Mouse (Mus musculus) hematopoietic stem cell, adult 5-6 weeks (primary cell): ENCODE results near the gene Col20a1. TPM values are rescaled to one million over a fixed set of nuclear protein-coding genes. Genes with fewer than 3 reads are reported as not detected.

Experiments
- ATAC-seq, 2 experiments: fragments of 125-278 bp in 1 of 2; replicated peaks in 1 of 2; 2 replicates each; pipeline ENCODE4 v1.8.0; 2016 to 2017; ENCODE audit warnings: inconsistent platforms in 2 of 2, mild to moderate bottlenecking in 2 of 2, moderate number of reproducible peaks in 2 of 2, low read depth in 1 of 2, moderate TSS enrichment in 1 of 2; ENCODE audit not compliant: low FRiP score in 2 of 2, poor library complexity in 2 of 2, severe bottlenecking in 2 of 2, insufficient read depth in 1 of 2, low TSS enrichment in 1 of 2
- total RNA-seq: library from RNA; stranded (forward); fragments of 172-1452, 232-1000 nt; gene quantifications from 2 replicates; pipeline ENCODE4 v1.2.3, GENCODE M21; 2017

Col20a1 gene
- 0.45 TPM in 1 of 2 replicates, not detected in the other for total RNA-seq

DNA sequence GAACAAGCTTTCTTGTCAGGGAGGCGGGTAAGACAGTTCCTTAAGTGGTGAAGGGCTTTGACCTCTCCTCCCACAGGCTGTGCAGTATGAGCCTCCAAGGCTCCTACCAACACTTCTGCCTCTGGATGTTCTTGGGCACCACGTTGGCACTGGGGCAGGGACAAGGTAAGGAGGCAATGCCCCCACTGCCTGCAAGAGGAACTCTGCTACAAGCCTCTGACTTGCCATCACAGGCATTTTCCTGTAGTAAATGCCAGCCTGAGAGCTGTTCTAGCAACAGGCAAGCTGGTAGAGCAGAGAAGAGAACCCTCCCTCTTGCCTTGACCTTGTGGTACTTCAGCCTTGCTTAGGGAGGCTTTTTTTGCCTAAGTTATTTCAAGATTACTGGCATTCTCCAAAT, at the start of gene Col20a1:
Col20a1 (plus strand) TSS at position 87 of the 400 bp plus-strand sequence.
- ATAC-seq, result no peak

GRCm38 (mm10) chr2:180940187-180940586, 46.1 kb upstream of the Col20a1 start:
- peak; percentile 37 to 38; a peak in 1 of 4 replicates for ATAC-seq

- ATAC-seq, result no peak
Measured at GRCm38 (mm10) chr2:180941869-180942268, 44.5 kb upstream of the Col20a1 start.

DNA sequence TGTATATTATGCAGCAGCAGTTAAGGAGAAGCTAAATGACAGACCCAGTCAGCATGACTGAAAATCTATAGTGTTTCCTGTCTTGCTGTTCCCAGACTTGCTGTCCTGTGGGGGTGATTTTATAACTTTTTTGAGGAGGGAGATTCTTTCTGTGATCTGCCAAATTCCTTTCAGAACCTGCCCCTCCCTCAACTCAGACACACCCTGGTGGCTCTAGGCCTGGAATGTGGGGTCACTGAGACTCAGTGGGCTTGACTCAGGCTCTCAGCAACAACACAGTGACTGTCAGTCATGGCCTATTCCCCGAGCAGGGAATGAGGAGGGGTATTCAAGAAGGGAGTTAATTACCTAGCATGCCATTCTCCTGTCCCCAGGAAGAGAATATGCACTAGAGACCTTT, 36.4 kb upstream of the Col20a1 start:
- no peak for ATAC-seq

- ATAC-seq, result no peak
Measured at GRCm38 (mm10) chr2:180952731-180953171, 33.6 kb upstream of the Col20a1 start.

DNA sequence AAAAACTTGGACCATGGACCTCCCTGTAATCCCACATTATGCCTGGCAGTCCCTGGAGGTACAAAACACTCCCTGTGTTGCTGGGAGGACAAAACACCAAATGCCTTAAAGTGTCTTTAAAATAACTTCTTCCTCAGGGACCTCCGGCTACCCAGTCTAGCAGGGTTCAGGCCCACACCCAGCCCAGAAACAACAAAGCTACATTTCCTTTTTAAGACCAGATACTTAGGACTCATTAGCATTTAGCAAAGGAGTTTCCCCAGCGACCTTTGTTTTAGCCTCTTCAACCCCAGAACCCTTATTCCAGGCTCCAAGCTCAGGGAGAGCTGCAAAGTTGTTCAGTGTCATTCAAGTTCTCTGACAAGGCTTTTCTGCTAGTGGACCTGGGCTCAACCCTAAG, 32.7 kb upstream of the Col20a1 start:
- ATAC-seq, result no peak

DNA sequence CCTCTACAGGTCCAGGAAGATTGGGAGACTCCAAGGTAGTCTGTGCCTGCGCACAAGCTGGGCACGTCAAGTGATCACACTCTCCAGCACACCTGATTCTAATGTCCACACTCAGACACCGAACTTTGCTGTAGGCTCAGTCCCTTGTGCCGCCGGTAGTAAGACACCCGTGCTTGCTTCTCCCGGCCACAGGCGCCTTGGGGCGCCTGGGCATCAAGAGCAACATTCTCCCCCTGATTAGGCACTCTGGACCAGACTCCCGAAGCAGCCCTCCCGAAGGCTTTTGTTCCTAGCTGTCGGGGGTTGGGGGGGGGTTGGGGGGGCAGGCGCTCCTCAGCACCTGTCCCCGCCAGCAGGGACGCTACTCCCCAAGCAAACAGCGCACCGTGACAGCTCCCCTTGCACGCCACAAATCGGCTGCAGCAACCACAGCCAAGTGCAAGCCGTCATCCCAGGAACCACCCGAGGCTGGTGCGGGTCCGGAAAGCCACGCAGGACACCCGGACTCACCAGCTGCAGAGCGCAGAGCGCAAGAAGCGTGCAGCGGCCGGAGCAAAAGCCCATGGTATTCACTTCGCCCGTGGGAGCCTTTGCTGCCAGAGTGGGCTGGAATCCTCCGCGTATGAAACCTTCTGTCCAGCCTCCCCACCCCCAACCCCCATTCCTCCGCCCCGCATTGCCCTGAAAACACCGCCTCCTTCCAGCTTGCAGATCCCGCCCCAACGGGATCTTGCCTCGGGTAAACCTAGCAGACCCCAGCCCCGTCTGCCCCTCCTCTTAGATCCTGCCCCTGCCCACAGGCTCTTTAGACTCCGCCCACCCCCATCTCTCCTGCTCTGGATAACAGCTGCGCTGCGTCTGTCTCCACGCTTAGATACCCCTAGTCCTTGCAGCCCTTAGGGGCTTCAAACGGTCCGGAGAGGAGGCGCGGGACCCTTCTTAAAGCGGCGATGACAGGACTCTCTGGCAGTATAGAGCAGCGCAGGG, 32.0 kb upstream of the Col20a1 start, which contains the start of gene Nkain4:
Nkain4 (minus strand) TSS at position 639 of the 987 bp plus-strand sequence.
- peak; percentile 44 to 46; a peak in 2 of 4 replicates for ATAC-seq

- ATAC-seq, result no peak
Measured at GRCm38 (mm10) chr2:180959605-180960004, 26.7 kb upstream of the Col20a1 start.

- no peak for ATAC-seq
Measured at GRCm38 (mm10) chr2:180960187-180960586, 26.1 kb upstream of the Col20a1 start.

- no peak for ATAC-seq
Measured at GRCm38 (mm10) chr2:180962616-180963308, 23.6 kb upstream of the Col20a1 start.

- peak; percentile 52 to 61 for ATAC-seq
Measured at GRCm38 (mm10) chr2:180963956-180964355, 22.4 kb upstream of the Col20a1 start.

DNA sequence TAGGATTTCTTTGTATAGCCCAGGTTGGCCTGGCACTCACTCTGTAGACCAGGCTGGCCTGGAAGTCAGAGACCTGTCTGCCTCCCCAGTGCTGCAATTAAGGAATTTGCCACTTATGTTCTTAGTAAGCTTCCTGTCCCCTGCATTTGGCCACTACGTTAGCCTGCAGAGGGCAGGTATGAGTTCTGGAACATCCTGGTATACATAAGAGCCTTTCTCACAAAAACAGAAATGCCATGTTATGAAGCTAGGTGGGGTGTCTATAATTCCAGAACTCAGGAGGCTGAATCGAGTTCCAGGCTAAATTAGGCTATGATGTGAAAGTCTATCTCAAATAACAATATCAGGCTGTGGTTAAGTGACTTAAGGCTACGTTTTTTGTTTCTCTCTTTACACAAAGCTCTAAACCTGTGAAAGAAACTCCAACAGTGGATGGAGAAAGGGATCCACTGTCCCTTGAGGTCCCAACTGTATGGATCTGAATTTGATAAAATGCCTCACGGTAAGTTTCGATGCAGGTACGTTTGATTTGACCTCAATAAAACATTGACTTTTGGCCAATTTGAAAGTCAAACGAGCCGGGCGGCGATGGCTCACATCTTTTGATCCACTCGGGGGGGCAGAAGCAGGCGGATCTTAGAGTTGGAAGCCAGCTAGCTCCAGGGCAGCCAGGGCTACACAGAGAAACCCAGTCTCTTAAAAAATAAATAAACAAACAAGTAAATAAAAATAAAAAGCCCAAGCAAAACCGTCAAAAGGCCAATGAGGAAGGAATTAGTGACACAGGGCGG, 20.0 kb upstream of the Col20a1 start:
- peak; percentile 26 to 68; a peak in 3 of 4 replicates for ATAC-seq

DNA sequence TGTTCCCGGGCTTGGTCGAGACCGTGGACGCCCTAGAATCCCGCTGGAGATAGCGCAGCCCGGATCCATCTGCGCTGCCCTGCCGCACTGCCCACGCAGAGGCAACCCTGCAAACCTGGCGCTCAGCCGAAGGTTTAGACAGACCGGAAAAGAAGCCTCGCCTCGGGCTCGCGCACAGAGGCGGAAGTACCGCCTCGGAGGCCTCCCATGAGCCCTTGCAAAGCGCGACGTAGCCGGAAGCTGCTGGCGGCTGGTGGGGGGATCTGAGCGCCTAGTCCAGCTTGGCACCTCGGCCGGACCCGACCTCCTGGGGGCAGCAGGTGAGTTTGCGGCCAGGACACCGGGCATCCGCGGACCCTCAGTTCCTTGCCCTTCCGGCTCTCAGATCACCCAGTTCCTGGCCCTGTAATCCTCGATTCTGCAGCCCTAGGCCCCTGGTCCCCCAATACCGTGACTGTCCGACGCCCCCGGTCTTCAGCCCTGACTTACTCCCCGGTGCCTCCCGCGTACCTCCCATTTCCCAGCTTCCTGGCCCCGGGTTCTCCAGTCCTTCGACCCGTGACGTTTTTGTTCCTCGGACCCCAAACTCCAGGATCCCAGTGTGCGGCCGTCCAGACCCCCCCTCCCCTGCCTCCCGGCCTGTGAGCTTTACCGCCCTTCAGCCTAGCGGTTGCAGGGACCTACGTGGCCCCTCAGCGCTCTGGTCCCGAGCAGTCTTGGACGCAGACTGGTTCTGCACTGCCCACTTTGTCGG, 19.1 kb upstream of the Col20a1 start, which contains the start of gene Arfgap1:
Arfgap1 (plus strand) TSS at position 216 of the 754 bp plus-strand sequence.
- peak; percentile 89 to 91 for ATAC-seq

GRCm38 (mm10) chr2:180981133-180981532, 5.2 kb upstream of the Col20a1 start:
- no peak for ATAC-seq

GRCm38 (mm10) chr2:180985635-180986034, 700 bp upstream of the Col20a1 start:
- no peak; a peak in 1 of 4 replicates for ATAC-seq

GRCm38 (mm10) chr2:180987001-180987400, 666 bp downstream of the Col20a1 start:
- no peak for ATAC-seq
